Mouse (Mus musculus) lung, embryonic 15.5 days (tissue): ENCODE results near the gene Gm20671. TPM values are rescaled to one million over a fixed set of nuclear protein-coding genes. Genes with fewer than 3 reads are reported as not detected.
"Not testable (repeated sequence)": the region's sequence is repeated elsewhere in the genome, so short reads cannot be mapped to it uniquely, and the experiment has no call there.

ENCODE experiments used
- ATAC-seq: fragments of 200-750 bp; cut with Nextera tagmentation; 2 replicates; pipeline ENCODE4 v1.8.0; 2017; ENCODE audit warnings: moderate number of reproducible peaks, borderline replicate concordance; ENCODE audit not compliant: low FRiP score, low TSS enrichment; ENCODE audit errors: extremely low read depth
- H3K27ac ChIP-seq: fragments of 300-500 bp; sonication (generic); 2 replicates; pipeline ENCODE4 v1.5.1; 2015; ENCODE audit warnings: moderate library complexity, mild to moderate bottlenecking, inconsistent platforms
- H3K27me3 ChIP-seq: fragments of 300-500 bp; sonication (generic); 2 replicates; pipeline ENCODE4 v1.6.1; 2015; ENCODE audit warnings: inconsistent platforms
- H3K36me3 ChIP-seq: fragments of 300-500 bp; sonication (generic); 2 replicates; pipeline ENCODE4 v1.6.1; 2015; ENCODE audit warnings: inconsistent platforms
- H3K4me1 ChIP-seq: fragments of 300-500 bp; sonication (generic); 2 replicates; pipeline ENCODE4 v1.6.1; 2015; ENCODE audit warnings: inconsistent platforms
- H3K4me2 ChIP-seq: fragments of 300-500 bp; sonication (generic); 2 replicates; pipeline ENCODE4 v1.6.1; 2015; ENCODE audit warnings: inconsistent platforms, mild to moderate bottlenecking, moderate library complexity
- H3K4me3 ChIP-seq: fragments of 300-500 bp; sonication (generic); 2 replicates; pipeline ENCODE4 v1.5.1; 2015; ENCODE audit warnings: mild to moderate bottlenecking, inconsistent platforms
- H3K9ac ChIP-seq: fragments of 300-500 bp; sonication (generic); 2 replicates; pipeline ENCODE4 v1.6.1; 2015; ENCODE audit warnings: inconsistent platforms
- H3K9me3 ChIP-seq: fragments of 300-500 bp; sonication (generic); 2 replicates; pipeline ENCODE4 v1.6.1; 2016; ENCODE audit warnings: inconsistent platforms
- WGBS: fragments of 180-500 bp; shearing (Covaris S2); methylation state at CpG from one replicate; pipeline ENCODE4 v1.1.7; 2015; 5-methylcytosine and 5-hydroxymethylcytosine counted together
- polyA plus RNA-seq: library from polyadenylated mRNA; unstranded; fragments of >200 nt; fragmentation: Nextera tagmentation; extraction: Ambion mirVana; gene quantifications from 2 replicates; pipeline ENCODE4 v1.2.1, GENCODE M21; 2015

Gene Gm20671
- polyA plus RNA-seq, result not detected in 2 replicates

DNA sequence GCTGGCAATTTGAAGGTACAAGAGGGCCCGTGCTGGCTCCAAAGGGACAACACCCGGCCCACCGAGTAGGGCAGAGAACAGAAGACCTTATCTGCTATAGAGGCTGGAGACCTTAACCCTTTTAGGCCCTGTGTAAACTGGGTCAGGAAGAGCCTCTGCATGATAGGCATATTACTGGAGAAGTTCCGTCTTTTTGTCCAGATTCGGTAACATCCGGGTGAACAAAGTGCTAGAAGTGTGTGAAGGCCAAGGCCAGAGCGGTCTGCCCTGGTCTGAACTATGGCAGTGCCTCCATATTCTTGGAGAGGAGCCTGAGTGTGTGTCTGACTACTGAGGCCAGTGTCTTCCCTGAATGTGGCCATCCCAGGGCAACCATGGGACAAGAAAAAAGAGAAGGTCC, at the start of gene Gm20671:
Gene Gm20671, minus strand, starts transcription at position 101 of the 400 bp plus-strand sequence.
- no peak within 1 kb of the TSS for H3K4me2 ChIP-seq
- no peak within 1 kb of the TSS for H3K27ac ChIP-seq
- H3K27me3 ChIP-seq, result no peaks in the 10 kb centered on the region
- no peaks in the 10 kb centered on the region for H3K9me3 ChIP-seq
- H3K4me1 ChIP-seq, result no peaks in the 10 kb centered on the region
- H3K36me3 ChIP-seq, result peaks cover 63% of the 10 kb centered on the region
- no peak within 1 kb of the TSS for H3K9ac ChIP-seq
- 88% methylated on average over 7 of the region's 7 CpGs for WGBS
- no peak for ATAC-seq
- no peak within 1 kb of the TSS for H3K4me3 ChIP-seq

- no peak overlapping the region for H3K4me3 ChIP-seq
- no peak overlapping the region for H3K4me2 ChIP-seq
- no peak overlapping the region for H3K27ac ChIP-seq
- H3K4me1 ChIP-seq, result no peaks in the 10 kb centered on the region
- no peak overlapping the region for H3K9ac ChIP-seq
- ATAC-seq, result no peak; the same call in 1 of the 2 replicates
- H3K9me3 ChIP-seq, result no peaks in the 10 kb centered on the region
- WGBS, result 94% methylated on average over 5 of the region's 5 CpGs
- peaks cover 57% of the 10 kb centered on the region for H3K36me3 ChIP-seq
- no peaks in the 10 kb centered on the region for H3K27me3 ChIP-seq
Measured at GRCm38 (mm10) chr5:32872346-32872745, 45.4 kb upstream of the Gm20671 start.

DNA sequence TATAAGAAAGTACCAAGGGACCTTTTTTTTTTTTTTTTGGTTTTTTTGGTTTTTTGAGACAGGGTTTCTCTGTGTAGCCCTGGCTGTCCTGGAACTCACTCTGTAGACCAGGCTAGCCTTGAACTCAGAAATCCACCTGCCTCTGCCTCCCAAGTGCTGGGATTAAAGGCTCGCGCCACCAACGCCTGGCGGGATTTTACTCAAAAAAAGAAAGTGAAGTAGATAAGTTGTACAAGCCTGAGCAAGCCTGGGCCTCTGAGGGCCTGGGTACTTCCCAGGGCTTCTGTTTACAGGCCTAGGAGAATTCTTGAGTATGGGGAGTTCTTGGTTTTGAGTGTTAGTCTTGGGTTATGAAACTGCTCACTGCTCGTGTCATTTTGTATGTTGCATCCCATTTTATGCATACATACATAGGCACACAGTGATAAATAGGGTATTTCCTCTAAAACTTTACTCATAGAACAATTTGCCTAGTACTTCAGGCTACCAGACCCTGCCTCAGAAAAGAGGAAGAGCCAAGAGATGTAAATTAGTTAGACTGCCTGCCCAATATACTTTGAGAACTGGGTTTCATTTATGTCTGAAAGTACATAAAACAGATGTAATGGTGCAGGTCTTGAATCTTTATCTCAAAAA, 42.6 kb upstream of the Gm20671 start:
- H3K4me3 ChIP-seq, result no peak overlapping the region
- peaks cover 4% of the 10 kb centered on the region for H3K4me1 ChIP-seq
- no peak overlapping the region for H3K9ac ChIP-seq
- peaks cover 50% of the 10 kb centered on the region for H3K36me3 ChIP-seq
- no peaks in the 10 kb centered on the region for H3K27me3 ChIP-seq
- no peak for ATAC-seq
- WGBS, result 93% methylated on average over 5 of the region's 5 CpGs
- no peak overlapping the region for H3K4me2 ChIP-seq
- H3K9me3 ChIP-seq, result no peaks in the 10 kb centered on the region
- H3K27ac ChIP-seq, result no peak overlapping the region

DNA sequence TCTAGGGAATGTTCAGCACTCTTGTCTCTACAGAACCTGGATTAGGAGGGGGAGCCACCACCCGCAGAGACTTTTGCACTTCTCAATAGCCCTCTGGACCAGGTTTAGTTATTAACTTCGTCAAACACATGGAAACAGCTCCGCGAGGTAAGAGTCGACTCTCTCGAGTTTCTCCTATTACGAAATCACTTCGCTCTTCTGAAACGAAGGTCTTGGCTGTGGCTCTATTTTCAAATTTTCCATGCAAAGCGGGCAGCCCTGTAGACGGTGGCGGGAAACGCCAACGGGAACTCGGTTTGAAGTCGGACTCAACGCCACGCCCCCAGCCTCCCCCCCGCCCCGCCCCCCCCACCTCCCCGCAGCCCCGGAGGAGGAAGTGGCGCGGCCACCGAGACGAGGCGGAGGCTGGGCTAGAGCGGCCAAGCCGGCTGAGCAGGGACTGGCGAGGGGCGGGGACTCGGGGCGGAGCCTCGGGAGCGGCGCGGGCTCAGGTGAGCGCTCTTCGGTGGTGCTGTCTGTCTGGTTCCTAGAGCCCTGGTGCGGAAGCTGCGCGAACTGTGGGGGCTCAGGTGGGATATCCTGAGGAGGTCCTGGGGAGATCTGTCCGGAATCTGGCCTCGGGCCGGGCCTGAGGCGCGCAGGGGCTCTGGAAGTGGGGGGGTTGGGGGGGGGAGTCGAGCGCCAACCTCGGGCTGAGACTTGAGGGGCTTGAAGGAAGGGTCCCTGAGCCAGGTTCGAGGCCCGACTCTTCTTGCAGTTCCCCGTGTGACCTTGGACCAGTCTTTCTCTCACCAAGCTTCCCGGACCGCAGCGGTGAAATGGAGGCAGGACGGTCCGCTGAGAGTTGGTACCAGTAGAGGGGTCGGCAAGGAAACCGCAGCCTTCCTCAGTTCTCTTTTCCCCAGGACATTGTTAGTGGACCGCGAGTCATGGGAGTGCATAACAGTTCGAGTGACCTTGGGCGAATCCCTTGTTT, 36.6 kb upstream of the Gm20671 start, which contains the start of gene Depdc5:
Gene Depdc5, plus strand, starts transcription at position 449 of the 976 bp plus-strand sequence.
- under 1% methylated on average over 58 of the region's 64 CpGs for WGBS
- peaks cover 12% of the 10 kb centered on the region for H3K36me3 ChIP-seq
- H3K4me2 ChIP-seq, result peak within 1 kb of the TSS; percentile 61
- H3K27me3 ChIP-seq, result no peaks in the 10 kb centered on the region
- peaks cover 9% of the 10 kb centered on the region for H3K4me1 ChIP-seq
- ATAC-seq, result peak; percentile 98
- H3K27ac ChIP-seq, result peak within 1 kb of the TSS; percentile 93
- H3K4me3 ChIP-seq, result peak within 1 kb of the TSS; percentile 58
- H3K9ac ChIP-seq, result peak within 1 kb of the TSS; percentile 61
- H3K9me3 ChIP-seq, result no peaks in the 10 kb centered on the region

GRCm38 (mm10) chr5:32862469-32863132, 35.7 kb upstream of the Gm20671 start:
- Histone ChIP-seq H3K27me3 (no peaks in the 10 kb centered on the region), H3K36me3 (peaks cover 9% of the 10 kb centered on the region; the same call in 1 of the 2 replicates), H3K9me3 (no peaks in the 10 kb centered on the region), H3K9ac (no peak overlapping the region), H3K4me2 (peak overlapping the region; percentile 61), H3K27ac (peak overlapping the region; percentile 93; the same call in 1 of the 2 replicates), H3K4me3 (peak overlapping the region; percentile 58; the same call in 1 of the 2 replicates), H3K4me1 (peaks cover 9% of the 10 kb centered on the region)
- WGBS, result 41% methylated on average over 6 of the region's 6 CpGs
- no peak for ATAC-seq

DNA sequence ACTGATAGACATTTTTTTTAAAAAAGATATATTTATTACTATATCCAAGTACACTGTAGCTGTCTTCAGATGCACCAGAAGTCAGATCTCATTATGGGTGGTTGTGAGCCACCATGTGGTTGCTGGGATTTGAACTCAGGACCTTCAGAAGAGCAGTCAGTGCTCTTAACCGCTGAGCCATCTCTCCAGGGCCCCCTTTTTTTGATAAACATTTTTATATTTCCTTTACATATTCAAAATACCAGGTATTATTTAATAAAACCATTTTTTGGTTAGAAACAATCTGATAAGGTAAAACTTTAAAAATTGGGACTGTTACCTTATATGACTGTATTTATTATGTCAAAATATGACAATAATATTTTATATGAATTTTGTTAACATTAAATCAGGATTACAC, 34.2 kb upstream of the Gm20671 start:
- Histone ChIP-seq H3K9ac (no peak overlapping the region), H3K9me3 (no peaks in the 10 kb centered on the region), H3K4me1 (peaks cover 9% of the 10 kb centered on the region), H3K4me3 (no peak overlapping the region), H3K4me2 (no peak overlapping the region), H3K27ac (no peak overlapping the region), H3K27me3 (no peaks in the 10 kb centered on the region), H3K36me3 (no peaks in the 10 kb centered on the region)
- no peak for ATAC-seq
- 83% methylated on average over 1 of the region's 1 CpGs for WGBS

DNA sequence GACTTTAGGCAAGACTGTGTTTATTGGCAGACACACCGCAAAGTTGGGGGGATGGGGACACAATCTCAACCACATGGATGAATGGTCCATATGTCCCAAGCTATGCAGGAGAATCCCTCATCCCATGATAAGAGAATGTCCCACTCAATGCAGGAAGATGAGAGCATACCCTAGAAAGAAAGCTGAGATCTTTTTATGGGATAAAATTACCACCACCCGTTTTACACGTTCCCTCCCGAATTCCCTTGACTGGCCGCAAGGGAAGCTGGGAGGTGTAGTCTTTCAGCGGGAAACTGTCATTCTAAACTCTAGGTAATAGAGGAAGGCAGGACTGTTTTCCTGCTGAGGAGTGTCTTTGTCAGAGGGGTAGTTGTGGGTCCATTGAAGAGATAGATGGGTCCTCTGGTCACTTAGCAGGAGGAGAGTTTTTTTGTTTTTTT, 30.9 kb upstream of the Gm20671 start:
- peak overlapping the region; percentile 59 for H3K4me2 ChIP-seq
- no peaks in the 10 kb centered on the region for H3K36me3 ChIP-seq
- H3K4me3 ChIP-seq, result peak overlapping the region; percentile 45
- peak overlapping the region; percentile 30 for H3K9ac ChIP-seq
- ATAC-seq, result 0 out of 2 replicates have a peak, but pooled peaks have one; percentile 24
- 4% methylated on average over 6 of the region's 6 CpGs for WGBS
- no peaks in the 10 kb centered on the region for H3K27me3 ChIP-seq
- H3K27ac ChIP-seq, result peak overlapping the region; percentile 44; the same call in 1 of the 2 replicates
- H3K9me3 ChIP-seq, result no peaks in the 10 kb centered on the region
- 0 out of 2 replicates have a peak, but pooled peaks cover 4% of the 10 kb centered on the region for H3K4me1 ChIP-seq

GRCm38 (mm10) chr5:32855274-32855673, 28.4 kb upstream of the Gm20671 start:
- not testable (repeated sequence) for H3K27me3 ChIP-seq, H3K9me3 ChIP-seq, H3K36me3 ChIP-seq, H3K4me3 ChIP-seq, H3K4me2 ChIP-seq, H3K27ac ChIP-seq, ATAC-seq, H3K9ac ChIP-seq
- 90% methylated on average over 3 of the region's 3 CpGs for WGBS
- peaks cover 23% of the 10 kb centered on the region for H3K4me1 ChIP-seq

- Histone ChIP-seq H3K27me3 (no peaks in the 10 kb centered on the region), H3K4me2 (no peak overlapping the region), H3K36me3 (peaks cover 4% of the 10 kb centered on the region), H3K9me3 (no peaks in the 10 kb centered on the region), H3K4me3 (no peak overlapping the region), H3K4me1 (peaks cover 23% of the 10 kb centered on the region), H3K27ac (no peak overlapping the region), H3K9ac (no peak overlapping the region)
- ATAC-seq, result no peak
- WGBS, result 81% methylated on average over 4 of the region's 4 CpGs
Measured at GRCm38 (mm10) chr5:32854818-32855217, 27.9 kb upstream of the Gm20671 start.

DNA sequence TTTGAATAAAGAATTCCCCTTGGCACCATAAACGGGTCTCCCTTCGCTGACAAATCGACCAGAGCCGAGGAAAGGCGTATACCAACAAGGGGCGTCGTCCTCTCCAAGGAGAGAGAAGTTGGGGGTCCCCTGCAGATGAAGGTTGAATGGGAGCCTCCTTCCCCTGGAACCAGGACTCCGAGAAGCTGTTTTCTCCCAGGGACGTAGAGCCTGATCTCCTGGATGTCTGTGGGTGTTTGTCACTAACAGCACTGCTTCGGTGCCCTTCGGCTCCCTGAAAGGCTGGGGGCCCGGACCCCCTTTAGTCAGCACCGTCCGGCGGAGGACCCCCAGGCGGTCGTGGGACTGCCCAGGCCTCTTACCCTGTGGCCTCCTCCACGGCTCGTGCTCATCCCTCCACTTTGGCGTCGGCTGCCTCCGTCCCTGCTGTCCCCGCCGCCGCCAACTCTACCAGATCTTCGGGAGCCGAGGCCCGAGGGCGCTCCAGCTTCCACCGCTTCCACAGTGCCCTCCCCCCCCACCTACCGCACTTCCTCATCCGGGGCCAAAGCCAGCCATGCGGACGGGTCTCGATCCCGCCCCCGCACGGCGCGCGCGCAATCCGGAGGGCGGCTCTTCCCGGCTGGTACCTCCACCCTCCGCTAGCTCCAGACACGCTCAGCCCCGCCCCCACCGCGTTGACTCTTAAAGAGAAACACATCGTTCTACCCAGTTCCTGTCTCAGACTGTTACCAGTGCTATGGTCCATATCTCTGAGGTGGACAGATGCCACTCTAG, 27.0 kb upstream of the Gm20671 start, which contains the start of gene Prr14l:
Gene Prr14l, minus strand, starts transcription at position 526 of the 777 bp plus-strand sequence.
- peak within 1 kb of the TSS; percentile 90 for H3K9ac ChIP-seq
- H3K4me1 ChIP-seq, result peaks cover 23% of the 10 kb centered on the region
- peak within 1 kb of the TSS; percentile 82 for H3K4me3 ChIP-seq
- H3K4me2 ChIP-seq, result peak within 1 kb of the TSS; percentile 55
- H3K27me3 ChIP-seq, result no peaks in the 10 kb centered on the region
- under 1% methylated on average over 51 of the region's 51 CpGs for WGBS
- ATAC-seq, result peak; percentile 94
- no peaks in the 10 kb centered on the region for H3K9me3 ChIP-seq
- peaks cover 4% of the 10 kb centered on the region for H3K36me3 ChIP-seq
- peak within 1 kb of the TSS; percentile 79 for H3K27ac ChIP-seq
